Mouse (Mus musculus) granulocyte monocyte progenitor cell, adult 5-6 weeks (primary cell): ENCODE measurements at regions not wholly inside any gene's neighbourhood (a gene's known extent, or its start where the extent isn't known, plus 50 kb on each side); places are given as distances from the start of the nearest gene placed in this dataset.
"Not testable (repeated sequence)": the region's sequence is repeated elsewhere in the genome, so short reads cannot be mapped to it uniquely, and the experiment has no call there.

Experiments used
- ATAC-seq: replicated peaks from 2 replicates; pipeline ENCODE4 v1.8.0; 2016; ENCODE audit warnings: mild to moderate bottlenecking, moderate TSS enrichment, inconsistent platforms; ENCODE audit not compliant: poor library complexity, severe bottlenecking

DNA sequence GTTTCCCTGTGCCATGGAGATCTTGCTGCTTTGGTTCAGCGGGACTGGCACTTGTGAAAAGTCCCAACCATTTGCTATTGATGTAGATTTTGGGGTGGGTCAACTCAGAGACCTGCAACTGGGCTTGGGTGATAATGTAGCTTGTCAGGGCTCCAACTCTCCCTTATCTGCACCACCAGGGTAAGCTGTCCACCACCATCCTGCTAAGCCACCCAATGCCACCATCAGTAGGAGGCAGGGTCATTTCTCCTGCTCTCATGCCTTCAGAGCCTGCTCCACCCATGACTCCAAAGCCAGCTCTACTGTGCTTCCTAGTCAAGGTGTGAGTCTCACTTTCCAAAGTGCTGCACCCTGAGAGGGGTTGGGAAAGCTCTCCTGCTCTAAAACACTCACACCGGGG, 776.2 kb downstream of the Diaph2 start:
- ATAC-seq, result no peak

GRCm38 (mm10) chrX:130533171-130534156, 783.9 kb downstream of the Diaph2 start:
- no peak for ATAC-seq

DNA sequence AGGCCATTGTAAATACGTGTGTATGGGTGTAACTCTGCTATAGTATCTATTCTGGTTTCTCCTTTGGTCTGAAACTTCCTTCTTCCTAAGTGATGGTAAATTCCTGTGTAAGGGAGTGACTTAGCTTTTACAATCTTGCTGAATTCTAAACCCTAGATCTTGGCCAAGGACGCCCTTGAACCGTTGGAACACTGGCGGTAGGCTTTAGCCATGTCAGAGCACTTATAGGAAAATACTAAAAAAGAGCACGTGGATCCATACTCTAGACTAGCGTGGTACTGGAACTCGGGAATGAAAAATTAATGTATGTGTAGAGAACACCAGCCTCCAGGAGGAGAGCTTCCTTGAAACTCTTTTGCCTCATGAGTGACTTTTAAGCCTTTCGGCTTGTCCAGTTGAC, 789.2 kb downstream of the Diaph2 start:
- ATAC-seq, result not testable (repeated sequence)

GRCm38 (mm10) chrX:130548001-130548400, 798.5 kb downstream of the Diaph2 start:
- ATAC-seq, result no peak

DNA sequence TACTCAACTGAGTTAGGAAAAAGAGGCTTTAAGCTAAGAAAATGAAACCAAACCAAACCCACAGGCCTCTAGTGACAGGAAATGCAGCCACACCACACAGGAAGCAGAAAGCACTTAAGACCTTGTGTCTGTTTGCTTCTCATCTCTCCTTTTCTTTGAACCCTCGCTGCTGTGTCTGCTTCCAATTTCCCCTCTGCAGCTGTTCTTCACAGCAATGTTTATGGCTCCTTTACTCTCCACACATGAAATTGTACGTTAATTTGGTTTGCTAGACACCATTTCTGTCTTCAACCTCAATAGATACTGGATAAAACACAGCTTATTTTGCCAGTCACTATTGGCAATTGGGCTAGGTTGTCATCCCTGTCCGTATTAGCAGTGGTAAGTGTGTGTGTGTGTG, 799.7 kb downstream of the Diaph2 start:
- ATAC-seq, result peak; percentile 72

- no peak; the same call in 1 of the 2 replicates for ATAC-seq
Measured at GRCm38 (mm10) chrX:130549925-130550324, 800.4 kb downstream of the Diaph2 start.

- no peak for ATAC-seq
Measured at GRCm38 (mm10) chrX:130557251-130557650, 807.7 kb downstream of the Diaph2 start.

GRCm38 (mm10) chrX:130577706-130578105, 828.2 kb downstream of the Diaph2 start:
- ATAC-seq, result no peak

GRCm38 (mm10) chrX:130596631-130597030, 847.1 kb downstream of the Diaph2 start:
- no peak for ATAC-seq

GRCm38 (mm10) chrX:130601911-130602310, 852.4 kb downstream of the Diaph2 start:
- no peak for ATAC-seq

- ATAC-seq, result no peak
Measured at GRCm38 (mm10) chrX:130638513-130638912, 889.0 kb downstream of the Diaph2 start.

- ATAC-seq, result no peak
Measured at GRCm38 (mm10) chrX:130655815-130656214, 906.3 kb downstream of the Diaph2 start.

DNA sequence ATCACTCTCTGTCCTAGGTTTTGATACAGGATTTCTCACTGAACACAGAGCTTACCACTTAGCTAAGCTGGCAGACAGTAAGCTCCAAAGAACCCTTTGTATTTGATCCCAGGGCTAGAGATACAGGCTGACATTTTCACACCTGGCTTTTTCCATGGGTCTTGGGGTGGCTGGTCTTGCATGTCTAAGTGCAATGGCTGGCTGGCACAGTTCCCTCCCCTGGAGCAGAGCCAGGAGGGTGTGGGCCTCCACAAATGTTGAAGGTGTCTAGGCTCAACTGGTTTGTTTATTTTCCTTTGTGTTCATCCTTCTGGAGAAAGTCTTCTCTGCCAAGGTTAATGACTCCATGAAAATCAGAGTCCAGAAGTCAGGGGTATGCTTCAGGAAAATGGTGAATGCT, 934.8 kb downstream of the Diaph2 start:
- ATAC-seq, result no peak

GRCm38 (mm10) chrX:130708929-130709328, 959.4 kb downstream of the Diaph2 start:
- no peak for ATAC-seq

GRCm38 (mm10) chrX:130744132-130744531, 994.6 kb downstream of the Diaph2 start:
- ATAC-seq, result not testable (repeated sequence)
